Mouse (Mus musculus) lung, adult 18-20 months (tissue): ENCODE measurements at regions not wholly inside any gene's neighbourhood (a gene's known extent, or its start where the extent isn't known, plus 50 kb on each side); places are given as distances from the start of the nearest gene placed in this dataset.
A peak's percentile ranks its signal among the peaks of the same experiment; 100 is the strongest.
"Not testable (repeated sequence)": the region's sequence is repeated elsewhere in the genome, so short reads cannot be mapped to it uniquely, and the experiment has no call there.

Experiments used
- DNase-seq, 2 experiments: peaks; one replicate each; pipeline ENCODE4 v3.0.0; 2022; ENCODE audit warnings: mixed read lengths in 2 of 2

DNA sequence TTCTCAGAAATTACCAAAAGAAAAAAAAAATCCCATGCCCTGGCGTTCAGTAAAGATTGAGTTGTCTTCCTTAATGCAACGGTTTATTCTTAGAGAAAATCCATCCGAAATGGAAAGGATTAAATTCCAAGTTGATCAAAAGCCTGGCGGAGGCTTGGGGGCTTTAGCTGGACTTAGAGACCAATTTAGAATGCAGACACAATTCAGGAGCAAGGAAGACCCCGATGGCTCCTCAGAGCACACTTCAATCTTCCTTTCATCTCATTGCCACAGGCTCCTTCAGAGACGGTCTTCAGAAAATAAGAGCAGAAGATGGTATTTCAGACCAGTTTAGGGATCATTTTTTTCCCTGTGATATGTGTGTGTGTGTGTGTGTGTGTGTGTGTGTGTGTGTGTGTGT, 171.8 kb downstream of the Ankrd50 start:
- no peak for DNase-seq

DNA sequence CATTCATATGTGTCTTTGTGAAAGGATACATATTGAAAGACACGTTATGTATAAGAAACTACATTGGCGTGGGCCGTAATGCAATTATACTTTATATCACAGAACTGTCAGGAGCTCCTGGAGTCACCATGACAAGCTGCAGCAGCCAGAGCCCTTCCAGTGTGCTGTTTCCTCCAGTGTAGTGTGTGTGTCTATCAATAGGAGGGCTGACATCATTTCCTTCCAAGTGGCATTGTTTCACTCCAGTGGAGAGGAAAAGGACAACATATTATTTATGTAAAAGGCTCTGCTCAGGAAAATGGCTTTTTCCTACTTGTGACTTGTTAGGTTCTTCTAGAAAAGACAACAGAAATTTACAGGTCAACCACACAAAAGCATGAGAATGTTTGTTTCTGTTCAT, 172.5 kb downstream of the Ankrd50 start:
- DNase-seq: peak; percentile 11 to 38

DNA sequence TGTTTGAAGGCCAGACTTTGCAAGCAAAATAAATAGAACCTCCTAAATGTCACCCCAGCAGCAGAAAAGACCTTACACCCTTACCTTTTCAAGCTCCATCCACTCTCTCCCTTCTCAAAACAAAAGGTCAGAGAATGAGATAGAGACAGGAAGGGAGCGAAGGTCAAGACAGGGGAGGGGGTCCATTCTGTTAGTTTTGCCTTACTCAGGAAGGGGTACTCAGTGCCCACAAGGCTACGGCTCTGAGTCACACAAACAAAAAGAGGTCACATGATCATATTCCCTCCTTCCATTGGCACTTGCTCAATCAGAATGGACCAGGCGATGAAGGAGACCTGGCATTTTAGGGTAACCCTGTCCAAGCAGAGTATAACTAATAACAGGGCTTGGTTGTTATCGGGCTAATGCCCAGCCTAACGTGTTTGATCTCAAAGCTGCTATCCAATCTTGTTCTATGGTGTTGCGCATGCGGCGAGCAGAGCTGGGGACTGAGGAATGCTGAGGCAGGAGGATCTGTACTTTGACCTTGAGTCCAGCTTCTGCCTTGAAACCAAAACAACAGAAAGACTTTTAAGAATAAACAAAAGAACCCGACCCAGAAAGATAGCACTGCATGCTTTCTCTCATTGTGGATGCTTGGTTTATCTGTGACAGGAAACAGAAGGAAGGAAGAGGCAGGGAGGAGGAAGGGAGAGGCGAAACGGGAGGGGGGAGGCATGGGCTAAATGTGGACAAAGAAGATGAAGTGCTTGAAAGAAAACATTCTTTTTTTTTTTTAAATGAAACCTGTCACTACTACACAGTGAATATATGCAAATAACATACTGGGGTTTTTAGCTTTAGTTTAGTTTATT, 184.5 kb downstream of the Ankrd50 start:
- peak; percentile 14 to 40 for DNase-seq

- peak; percentile 10 to 47 for DNase-seq
Observed at GRCm38 (mm10) chr3:38299236-38299897, 185.3 kb downstream of the Ankrd50 start.

GRCm38 (mm10) chr3:38297499-38297898, 187.1 kb downstream of the Ankrd50 start:
- DNase-seq: no peak

DNA sequence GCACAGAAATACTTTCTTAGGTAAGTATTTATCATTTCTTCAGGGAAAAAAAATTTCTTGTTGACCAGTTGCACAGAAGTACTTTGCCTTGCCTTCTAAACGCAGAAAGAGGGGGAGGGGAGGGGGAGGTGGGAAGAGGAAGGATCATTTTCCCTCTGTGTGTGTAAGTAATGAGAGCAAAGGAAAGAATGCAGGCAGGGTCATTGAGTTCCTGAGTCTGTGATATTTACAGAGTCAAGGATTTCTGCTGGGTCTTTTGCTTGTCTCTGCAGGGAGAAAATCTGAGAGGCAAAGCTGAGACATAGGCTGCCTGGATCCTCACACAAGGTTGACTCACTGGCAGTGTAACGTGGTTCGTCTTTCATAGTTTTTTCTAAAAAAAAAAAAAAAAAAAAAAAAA, 195.6 kb downstream of the Ankrd50 start:
- no peak for DNase-seq

GRCm38 (mm10) chr3:38283687-38284124, 200.9 kb downstream of the Ankrd50 start:
- DNase-seq: peak; percentile 33 to 34

DNA sequence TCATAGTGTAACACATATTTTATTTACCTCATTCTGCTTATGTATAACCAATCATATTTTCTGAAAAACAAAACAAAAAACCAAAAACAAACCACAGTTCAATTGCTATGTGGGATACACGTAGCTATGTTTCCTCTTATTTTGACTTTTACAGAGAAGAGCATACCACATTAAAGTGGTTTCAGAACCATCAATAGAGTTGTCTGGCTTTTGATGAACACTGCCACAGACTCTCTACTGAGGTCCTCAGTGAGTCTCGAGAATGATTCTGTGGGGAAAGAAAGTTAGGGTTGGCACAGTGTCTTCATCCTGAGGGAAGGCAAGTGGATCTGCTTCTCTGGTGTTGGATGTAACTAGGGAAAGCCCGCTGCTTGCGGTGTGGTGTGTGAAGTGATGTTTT, 201.8 kb downstream of the Ankrd50 start:
- DNase-seq: no peak

GRCm38 (mm10) chr3:38281683-38282082, 203.0 kb downstream of the Ankrd50 start:
- no peak for DNase-seq

GRCm38 (mm10) chr3:38280876-38281275, 203.8 kb downstream of the Ankrd50 start:
- DNase-seq: no peak

DNA sequence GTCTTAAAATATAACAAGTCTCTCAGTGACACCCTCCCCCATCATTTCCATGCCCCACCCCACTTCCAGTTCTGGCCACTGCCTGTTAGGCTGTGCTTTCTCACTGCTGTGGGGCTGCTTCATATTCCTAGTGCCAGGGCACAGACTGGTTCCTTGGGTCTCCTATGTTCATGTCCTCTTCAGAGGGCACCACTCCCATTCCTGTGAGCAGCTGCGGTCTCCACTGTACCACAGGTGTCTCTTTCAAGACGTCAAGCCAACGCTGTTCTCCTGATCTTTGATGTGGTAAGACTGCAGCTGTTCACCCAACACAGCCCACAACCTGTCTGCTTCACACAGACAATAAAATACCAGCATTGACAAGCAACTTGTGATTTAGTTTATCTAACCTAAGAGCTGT, 204.5 kb downstream of the Ankrd50 start:
- no peak for DNase-seq

- no peak for DNase-seq
Observed at GRCm38 (mm10) chr3:38276948-38277504, 207.6 kb downstream of the Ankrd50 start.

DNA sequence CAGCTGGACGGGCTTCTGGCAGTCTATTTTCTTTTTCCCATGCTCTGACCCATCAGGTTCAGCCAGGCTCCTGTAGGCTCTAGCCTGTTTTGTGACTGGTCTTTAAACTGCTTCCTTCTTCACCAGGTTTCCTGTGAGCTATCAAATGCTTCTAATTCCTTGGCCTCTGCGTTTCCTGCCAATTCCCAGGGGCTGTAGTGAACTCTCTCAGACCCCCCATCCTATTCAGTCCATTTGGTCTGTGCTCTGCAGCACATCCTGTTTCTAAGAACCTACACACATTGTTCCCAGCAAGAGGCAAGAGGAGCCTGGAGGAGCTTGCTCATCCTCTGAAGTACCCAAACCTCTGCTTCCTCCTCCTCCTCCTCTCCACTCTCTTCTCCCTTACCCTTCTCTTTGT, 209.3 kb downstream of the Ankrd50 start:
- DNase-seq: no peak

- no peak for DNase-seq
Observed at GRCm38 (mm10) chr3:38270742-38271141, 213.9 kb downstream of the Ankrd50 start.

DNA sequence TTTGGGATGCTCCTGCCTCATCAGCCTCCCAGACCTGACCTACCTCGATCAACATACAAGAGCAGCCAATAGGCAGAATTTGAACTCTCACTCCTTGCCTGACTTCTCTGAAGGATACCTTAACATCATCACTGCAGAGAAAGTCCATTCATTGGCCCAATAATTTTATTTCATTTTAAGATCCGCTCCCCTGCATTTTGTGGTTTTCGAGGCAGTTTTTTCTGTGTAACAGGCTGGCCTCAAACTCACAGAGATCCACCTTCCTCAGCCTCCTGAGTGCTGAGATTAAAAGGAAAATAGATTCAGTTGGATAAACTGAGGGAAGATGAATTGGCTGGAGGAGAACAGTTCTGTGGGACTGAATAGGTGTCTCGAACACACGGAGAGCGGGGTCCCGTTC, 216.4 kb downstream of the Ankrd50 start:
- no peak for DNase-seq

GRCm38 (mm10) chr3:38263261-38264141, 221.1 kb downstream of the Ankrd50 start:
- DNase-seq: no peak

DNA sequence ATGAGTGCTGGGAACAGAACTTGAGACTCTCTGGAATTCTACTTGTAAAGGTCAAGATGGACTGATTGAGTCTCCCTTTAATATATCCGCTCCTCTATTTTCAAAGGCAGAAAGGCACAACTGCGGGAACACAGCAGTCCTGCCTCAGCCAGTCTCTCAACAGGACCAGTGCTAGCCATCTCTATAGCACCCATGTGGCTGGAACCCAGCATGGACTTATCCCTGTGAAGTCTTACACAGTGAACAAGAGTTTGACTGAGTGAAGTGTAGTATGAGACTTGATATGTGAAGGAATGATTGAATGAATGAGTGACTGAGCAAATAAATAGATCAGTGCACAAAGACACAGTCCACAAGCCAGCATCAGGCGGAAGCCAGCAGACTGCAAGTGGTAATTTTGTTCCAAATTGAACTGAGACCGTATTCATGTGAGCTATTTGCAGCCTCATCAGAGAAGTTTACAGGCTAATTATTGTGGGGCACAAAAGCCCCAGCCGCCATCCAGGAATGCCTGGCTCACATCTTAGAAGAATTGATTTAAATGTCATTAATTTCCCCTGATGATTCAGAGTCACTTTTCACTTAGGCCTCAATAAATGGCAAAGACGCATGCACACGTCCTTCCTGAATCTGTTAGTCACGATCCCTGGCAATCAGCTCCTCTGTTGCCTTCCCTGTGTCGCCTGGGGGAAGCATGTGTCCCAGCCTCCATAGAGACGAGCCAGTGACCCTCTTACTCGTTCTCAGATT, 223.1 kb downstream of the Ankrd50 start:
- DNase-seq: no peak

DNA sequence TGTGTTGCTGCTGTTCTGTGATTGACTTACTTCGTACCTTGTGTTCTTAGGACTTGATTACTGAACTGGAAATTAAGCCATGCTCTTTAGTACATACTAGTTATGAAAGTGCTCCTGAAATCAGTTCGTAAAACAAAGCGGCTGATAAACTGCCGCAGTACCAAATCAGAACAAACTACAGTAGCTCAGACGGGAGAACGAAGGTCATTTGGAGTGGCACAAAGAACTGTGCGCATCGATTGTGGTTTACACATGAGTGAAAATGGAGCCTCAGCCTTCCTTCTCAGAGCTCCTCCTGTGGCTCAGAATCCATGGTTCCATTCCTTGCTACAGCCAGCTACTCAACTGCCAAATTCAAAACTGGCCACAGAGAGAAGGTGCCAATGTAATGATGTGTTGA, 225.4 kb downstream of the Ankrd50 start:
- not testable (repeated sequence) for DNase-seq

DNA sequence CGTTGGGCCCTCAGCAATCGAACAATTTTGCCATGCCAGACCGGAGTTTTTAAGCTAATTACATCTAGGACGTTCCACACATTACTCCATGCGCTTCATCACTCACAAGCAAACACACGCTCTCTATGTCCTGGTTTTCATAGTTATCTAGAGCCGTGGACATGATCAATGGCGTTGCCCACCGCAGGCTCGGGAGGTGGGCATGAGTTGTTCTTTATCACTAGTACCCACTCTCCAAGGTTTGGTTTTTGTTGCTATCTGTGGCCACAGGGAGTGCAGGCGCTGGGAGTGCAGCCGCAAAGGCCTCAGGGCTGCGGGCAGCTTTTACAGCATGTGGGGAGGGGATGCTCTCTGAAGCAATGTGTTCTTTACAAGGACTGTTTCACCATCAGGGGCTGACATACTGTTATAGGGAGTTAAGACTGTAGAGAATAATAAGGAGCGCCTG, 226.8 kb downstream of the Ankrd50 start:
- no peak for DNase-seq

GRCm38 (mm10) chr3:38257076-38257842, 227.4 kb downstream of the Ankrd50 start:
- peak; percentile 9 to 30 for DNase-seq

GRCm38 (mm10) chr3:38255674-38256073, 229.0 kb downstream of the Ankrd50 start:
- DNase-seq: peak; percentile 24 to 61
